Mouse (Mus musculus) ovary, postnatal 10 days (tissue): ENCODE measurements at regions not wholly inside any gene's neighbourhood (a gene's known extent, or its start where the extent isn't known, plus 50 kb on each side); places are given as distances from the start of the nearest gene placed in this dataset.
"Not testable (repeated sequence)": the region's sequence is repeated elsewhere in the genome, so short reads cannot be mapped to it uniquely, and the experiment has no call there.

Experiments
- DNase-seq: peaks from one replicate; pipeline ENCODE4 v3.0.0; 2022; ENCODE audit warnings: low spot score

GRCm38 (mm10) chr4:53263776-53264175, 104.1 kb upstream of the Abca1 start:
- DNase-seq = peak; percentile 73

GRCm38 (mm10) chr4:53262466-53262865, 102.8 kb upstream of the Abca1 start:
- DNase-seq = no peak

GRCm38 (mm10) chr4:53261556-53262140, 102.0 kb upstream of the Abca1 start:
- no peak for DNase-seq

GRCm38 (mm10) chr4:53258975-53259374, 99.3 kb upstream of the Abca1 start:
- no peak for DNase-seq

GRCm38 (mm10) chr4:53256996-53257395, 97.3 kb upstream of the Abca1 start:
- DNase-seq = no peak

GRCm38 (mm10) chr4:53254483-53254882, 94.8 kb upstream of the Abca1 start:
- no peak for DNase-seq

- no peak for DNase-seq
Observed at GRCm38 (mm10) chr4:53253680-53254079, 94.0 kb upstream of the Abca1 start.

- no peak for DNase-seq
Observed at GRCm38 (mm10) chr4:53250325-53250724, 90.6 kb upstream of the Abca1 start.

- DNase-seq = no peak
Observed at GRCm38 (mm10) chr4:53246083-53246747, 86.5 kb upstream of the Abca1 start.

- DNase-seq = no peak
Observed at GRCm38 (mm10) chr4:53245553-53245952, 85.9 kb upstream of the Abca1 start.

GRCm38 (mm10) chr4:53243473-53243872, 83.8 kb upstream of the Abca1 start:
- DNase-seq = not testable (repeated sequence)

GRCm38 (mm10) chr4:53239856-53240255, 80.2 kb upstream of the Abca1 start:
- DNase-seq = no peak

GRCm38 (mm10) chr4:53238314-53239259, 78.9 kb upstream of the Abca1 start:
- no peak for DNase-seq

- DNase-seq = no peak
Observed at GRCm38 (mm10) chr4:53235870-53236269, 76.2 kb upstream of the Abca1 start.

- no peak for DNase-seq
Observed at GRCm38 (mm10) chr4:53232436-53232835, 72.7 kb upstream of the Abca1 start.

- DNase-seq = no peak
Observed at GRCm38 (mm10) chr4:53231867-53232266, 72.2 kb upstream of the Abca1 start.

- no peak for DNase-seq
Observed at GRCm38 (mm10) chr4:53231046-53231445, 71.4 kb upstream of the Abca1 start.

GRCm38 (mm10) chr4:53228444-53228843, 68.7 kb upstream of the Abca1 start:
- no peak for DNase-seq

- no peak for DNase-seq
Observed at GRCm38 (mm10) chr4:53227771-53228170, 68.1 kb upstream of the Abca1 start.

- no peak for DNase-seq
Observed at GRCm38 (mm10) chr4:53227071-53227470, 67.4 kb upstream of the Abca1 start.

- DNase-seq = no peak
Observed at GRCm38 (mm10) chr4:53226376-53226775, 66.7 kb upstream of the Abca1 start.

- no peak for DNase-seq
Observed at GRCm38 (mm10) chr4:53223379-53223778, 63.7 kb upstream of the Abca1 start.

GRCm38 (mm10) chr4:53220809-53221208, 61.1 kb upstream of the Abca1 start:
- no peak for DNase-seq
